Mouse (Mus musculus) mouse embryonic stem cell (cell line): Measurements from ENCODE around the gene Rad54l2.

ENCODE experiments used
- in situ Hi-C, 2 experiments: fragments of 300-500 bp; cut with MboI; formaldehyde crosslinking; loops; 1 replicate in 1 of 2; 3 replicates in 1 of 2; pipeline ENCODE4 v1.14.3; 2019 to 2020; ENCODE audit warnings: low sequenced_read_pairs in 2 of 2, low pct_unique_long_range_greater_than_20kb in 1 of 2, mixed read lengths in 1 of 2; ENCODE audit not compliant: unreplicated experiment in 1 of 2

Gene Rad54l2

GRCm38 (mm10) chr9:106769781-106770180 lies 19.2 kb downstream of the Rad54l2 start:
- in situ Hi-C loops: no loop called here

GRCm38 (mm10) chr9:106756421-106756820 lies 32.6 kb downstream of the Rad54l2 start:
- in situ Hi-C loops: no loop called here

GRCm38 (mm10) chr9:106755776-106756175 lies 33.2 kb downstream of the Rad54l2 start:
- in situ Hi-C loops: no loop called here

GRCm38 (mm10) chr9:106754311-106754710 lies 34.7 kb downstream of the Rad54l2 start:
- in situ Hi-C loops: no loop called here

DNA sequence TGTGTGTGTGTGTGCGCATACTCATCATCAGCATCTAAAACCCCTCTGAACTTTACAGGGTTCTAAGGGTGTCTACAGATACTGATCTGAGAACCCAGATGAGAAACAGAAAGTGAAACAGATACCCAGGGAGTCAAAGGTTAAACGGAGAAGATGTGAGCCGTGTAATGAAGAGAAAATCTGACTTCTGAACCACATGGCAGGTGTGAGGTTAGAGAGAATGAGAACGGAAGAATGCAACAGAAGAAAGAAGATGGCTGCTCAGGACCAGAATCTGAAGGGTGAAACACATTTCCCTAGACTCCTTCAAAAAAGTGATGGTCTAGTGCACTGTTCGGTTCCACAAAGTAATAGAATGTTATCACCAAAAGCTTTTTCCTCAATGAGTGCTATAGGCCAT lies 36.9 kb downstream of the Rad54l2 start:
- in situ Hi-C loops: no loop called here

DNA sequence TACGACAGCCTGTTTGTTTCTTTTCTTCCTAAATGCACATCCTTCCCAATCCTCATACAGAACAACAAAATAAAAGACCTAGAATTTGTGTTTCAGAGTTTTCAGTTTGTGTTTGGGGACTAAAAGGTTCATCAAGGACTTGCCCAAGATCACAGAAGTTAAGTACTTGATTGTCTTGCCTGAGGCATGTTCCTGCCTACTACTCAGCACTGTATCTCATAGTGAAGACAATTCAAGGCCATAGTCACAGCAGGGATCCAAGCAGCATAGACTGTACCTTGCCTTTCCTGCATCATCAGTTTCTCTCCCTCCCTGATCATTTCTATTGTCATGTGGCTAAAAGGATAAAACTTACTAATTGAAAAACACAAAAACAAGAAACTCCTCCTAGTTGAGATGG lies 49.0 kb downstream of the Rad54l2 start:
- in situ Hi-C loops: no loop called here

- in situ Hi-C loops: no loop called here
Observed at GRCm38 (mm10) chr9:106739056-106739455, 49.9 kb downstream of the Rad54l2 start.

- in situ Hi-C loops: no loop called here
Observed at GRCm38 (mm10) chr9:106738199-106738985, 50.6 kb downstream of the Rad54l2 start.

DNA sequence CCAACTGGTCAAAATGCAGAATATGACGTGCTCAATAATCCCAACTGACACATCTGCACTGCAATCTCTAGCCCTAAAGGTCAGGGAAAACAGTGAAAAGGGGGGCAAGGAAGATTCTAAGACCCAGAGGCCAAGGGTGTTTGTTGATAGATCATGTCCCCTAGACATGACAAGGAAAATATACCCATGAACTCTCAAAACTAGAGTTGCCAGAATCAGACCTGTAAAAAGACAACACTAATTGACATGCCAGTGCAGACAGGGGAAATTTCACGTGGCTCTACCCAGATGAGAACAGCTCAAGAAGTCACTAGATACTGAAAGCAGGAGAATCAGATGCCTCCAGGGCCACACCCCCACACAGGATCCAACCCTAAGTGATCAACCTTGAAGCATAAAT lies 55.3 kb downstream of the Rad54l2 start:
- in situ Hi-C loops: no loop called here

GRCm38 (mm10) chr9:106729416-106729815 lies 59.6 kb downstream of the Rad54l2 start:
- in situ Hi-C loops: no loop called here

GRCm38 (mm10) chr9:106726891-106727290 lies 62.1 kb downstream of the Rad54l2 start:
- in situ Hi-C loops: no loop called here

DNA sequence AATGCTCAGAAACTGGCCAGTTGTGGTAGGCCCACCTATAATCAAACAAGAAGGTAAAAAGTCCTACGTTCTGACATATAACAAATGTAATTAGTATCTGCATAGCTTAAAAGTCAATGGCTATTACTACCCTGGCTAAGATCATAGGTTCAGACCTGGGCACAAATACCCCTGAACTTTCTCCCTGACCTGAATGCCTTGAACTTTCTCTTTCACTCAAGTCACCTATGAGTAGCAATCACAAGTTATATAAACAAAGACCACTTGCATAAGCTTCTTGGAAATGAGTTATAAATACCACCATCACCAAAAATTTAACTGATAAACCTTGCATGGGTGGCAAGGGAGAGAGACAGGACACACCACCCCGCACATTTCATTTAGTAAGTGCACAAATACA lies 63.6 kb downstream of the Rad54l2 start:
- in situ Hi-C loops: no loop called here

- in situ Hi-C loops: no loop called here
Observed at GRCm38 (mm10) chr9:106724864-106725263, 64.1 kb downstream of the Rad54l2 start.

GRCm38 (mm10) chr9:106716729-106717128 lies 72.3 kb downstream of the Rad54l2 start:
- in situ Hi-C loops: no loop called here

DNA sequence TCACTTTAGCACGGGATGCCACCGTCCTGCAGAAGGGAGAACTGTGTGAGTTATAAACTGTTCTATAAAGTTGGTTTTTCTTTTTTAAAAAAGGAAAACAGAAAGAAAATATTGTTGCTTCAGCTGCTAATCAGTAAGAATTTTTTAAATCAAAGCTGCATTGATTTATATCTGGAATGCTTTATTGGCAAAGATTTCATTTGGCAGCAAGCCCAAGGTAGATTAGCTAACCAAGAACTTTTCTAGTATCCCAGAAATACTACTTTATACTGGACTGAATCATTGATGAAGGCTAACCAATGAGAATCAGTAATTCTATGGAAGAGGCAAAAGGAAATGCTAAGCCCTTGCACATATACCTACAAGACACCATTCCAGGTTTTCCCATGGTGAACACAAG lies 72.8 kb downstream of the Rad54l2 start:
- in situ Hi-C loops: no loop called here

- in situ Hi-C loops: no loop called here
Observed at GRCm38 (mm10) chr9:106712470-106712869, 76.5 kb downstream of the Rad54l2 start.

- in situ Hi-C loops: no loop called here
Observed at GRCm38 (mm10) chr9:106692973-106693481, 96.0 kb downstream of the Rad54l2 start.

- in situ Hi-C loops: loop anchor here (5.0 to 10.0 kb wide), 2 partner anchors 123 to 126 kb away; no protein-coding TSS in a partner anchor
Observed at GRCm38 (mm10) chr9:106688834-106689233, 100.2 kb downstream of the Rad54l2 start.

DNA sequence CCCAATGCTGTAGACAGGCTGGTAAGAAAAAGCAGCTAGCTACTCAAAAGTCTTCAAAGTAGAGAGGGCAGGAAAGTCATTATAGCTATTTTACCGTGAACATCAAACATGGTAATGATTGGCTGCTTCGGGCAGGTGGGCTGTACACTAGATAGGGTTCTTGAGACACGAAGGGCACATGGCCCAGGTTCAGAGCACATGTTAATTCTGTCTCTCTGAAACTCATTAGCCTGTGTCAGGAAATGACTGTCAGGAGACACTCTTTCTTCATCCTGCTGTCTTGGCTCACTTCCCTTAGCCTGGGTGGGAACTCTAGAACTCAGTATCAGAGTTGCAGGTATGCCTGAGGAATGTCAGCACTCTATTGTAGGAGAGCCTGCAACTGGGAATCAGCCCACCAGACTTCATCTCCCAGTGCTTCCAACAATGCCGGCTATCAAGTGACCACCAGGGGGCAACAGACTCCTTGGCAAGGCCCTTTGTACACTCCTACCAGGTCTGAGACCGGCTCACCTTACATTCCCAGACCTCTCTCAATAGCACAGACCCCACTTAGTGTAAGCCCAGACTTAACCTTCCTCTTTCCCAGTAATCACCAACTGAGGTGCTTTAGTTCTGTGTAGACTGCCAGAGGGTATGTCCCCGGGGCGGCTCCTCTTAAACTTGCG lies 101.9 kb downstream of the Rad54l2 start:
- in situ Hi-C loops: loop anchor here (5.0 to 10.0 kb wide), 2 partner anchors 125 to 128 kb away; no protein-coding TSS in a partner anchor
